Mouse (Mus musculus) intestine, embryonic 14.5 days (tissue): ENCODE results near the gene Dnajb8. TPM values are rescaled to one million over a fixed set of nuclear protein-coding genes. Genes with fewer than 3 reads are reported as not detected.

Experiments used
- ATAC-seq: fragments of 200-750 bp; cut with Nextera tagmentation; replicated peaks from 2 replicates; pipeline ENCODE4 v1.8.0; 2017; ENCODE audit warnings: low read depth, moderate number of reproducible peaks, moderate TSS enrichment, moderate library complexity; ENCODE audit not compliant: low FRiP score, low TSS enrichment
- DNase-seq: peaks from one replicate; pipeline ENCODE4 v3.0.0-alpha.2; 2018; ENCODE audit warnings: low spot score
- H3K27ac ChIP-seq: fragments of 300-500 bp; sonication (generic); 2 replicates; pipeline ENCODE4 v1.5.1; 2014; ENCODE audit warnings: low read depth, mild to moderate bottlenecking, control low read depth
- H3K27me3 ChIP-seq: fragments of 300-500 bp; sonication (generic); replicated peaks from 2 replicates; pipeline ENCODE4 v1.6.1; 2014; ENCODE audit warnings: low read length, control low read depth; ENCODE audit not compliant: control insufficient read depth, insufficient read depth
- H3K36me3 ChIP-seq: fragments of 300-500 bp; sonication (generic); 2 replicates; pipeline ENCODE4 v1.6.1; 2014; ENCODE audit warnings: low read length, control low read depth; ENCODE audit not compliant: control insufficient read depth, insufficient read depth
- H3K4me1 ChIP-seq: fragments of 300-500 bp; sonication (generic); replicated peaks from 2 replicates; pipeline ENCODE4 v1.6.1; 2014; ENCODE audit warnings: low read length, control low read depth, mixed read lengths; ENCODE audit not compliant: control insufficient read depth, insufficient read depth
- H3K4me2 ChIP-seq: fragments of 300-500 bp; sonication (generic); 2 replicates; pipeline ENCODE4 v1.6.1; 2014; ENCODE audit warnings: low read length
- H3K4me3 ChIP-seq: fragments of 300-500 bp; sonication (generic); 2 replicates; pipeline ENCODE4 v1.5.1; 2014; ENCODE audit warnings: low read depth, low read length, control low read depth, mixed read lengths
- H3K9ac ChIP-seq: fragments of 300-500 bp; sonication (generic); 2 replicates; pipeline ENCODE4 v1.6.1; 2014; ENCODE audit warnings: mild to moderate bottlenecking, low read length
- H3K9me3 ChIP-seq: fragments of 300-500 bp; sonication (generic); 2 replicates; pipeline ENCODE4 v1.6.1; 2016; ENCODE audit warnings: low read length, control low read depth; ENCODE audit not compliant: control insufficient read depth
- WGBS: fragments of 180-500 bp; shearing (Covaris S2); extraction: QIAGEN DNeasy Blood & Tissue Kit; methylation state at CpG from one replicate; pipeline ENCODE4 v1.1.7; 2014; 5-methylcytosine and 5-hydroxymethylcytosine counted together
- polyA plus RNA-seq: library from polyadenylated mRNA; unstranded; fragments of >200 nt; fragmentation: Nextera tagmentation; extraction: Ambion mirVana; gene quantifications from 2 replicates; pipeline ENCODE4 v1.2.1, GENCODE M21; 2014

The Dnajb8 gene
- polyA plus RNA-seq, 1 experiment from 2014 or later = not detected

DNA sequence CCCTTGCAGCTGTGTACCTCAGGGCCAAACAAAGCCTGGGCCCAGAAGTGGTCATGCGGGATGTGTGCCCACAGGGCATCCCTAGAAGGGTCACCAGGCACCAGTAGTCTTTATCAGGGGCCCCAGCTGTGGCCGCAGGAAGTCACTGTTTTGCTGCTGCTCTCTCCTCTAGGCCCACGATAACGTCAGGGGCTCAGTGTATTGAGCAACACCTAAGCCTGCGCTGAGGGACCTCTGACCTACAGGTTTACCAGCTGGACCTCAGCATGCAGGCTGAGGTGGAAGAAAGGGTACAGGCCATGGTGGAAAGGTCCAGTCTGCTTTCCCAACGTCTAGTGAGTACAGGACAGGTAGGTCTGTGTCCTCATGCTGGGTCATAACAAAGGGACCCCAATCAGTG lies 32.0 kb downstream of the Dnajb8 start:
- Histone ChIP-seq H3K9me3 (no peaks in the 10 kb centered on the region), H3K36me3 (peaks cover 3% of the 10 kb centered on the region; the same call in 1 of the 2 replicates), H3K4me2 (no peak overlapping the region), H3K27me3 (no peaks in the 10 kb centered on the region), H3K4me3 (no peak overlapping the region), H3K27ac (no peak overlapping the region), H3K9ac (no peak overlapping the region), H3K4me1 (no peaks in the 10 kb centered on the region)
- DNase-seq (no peak), ATAC-seq (no peak)
- 70% methylated on average over 6 of the region's 6 CpGs for WGBS

DNA sequence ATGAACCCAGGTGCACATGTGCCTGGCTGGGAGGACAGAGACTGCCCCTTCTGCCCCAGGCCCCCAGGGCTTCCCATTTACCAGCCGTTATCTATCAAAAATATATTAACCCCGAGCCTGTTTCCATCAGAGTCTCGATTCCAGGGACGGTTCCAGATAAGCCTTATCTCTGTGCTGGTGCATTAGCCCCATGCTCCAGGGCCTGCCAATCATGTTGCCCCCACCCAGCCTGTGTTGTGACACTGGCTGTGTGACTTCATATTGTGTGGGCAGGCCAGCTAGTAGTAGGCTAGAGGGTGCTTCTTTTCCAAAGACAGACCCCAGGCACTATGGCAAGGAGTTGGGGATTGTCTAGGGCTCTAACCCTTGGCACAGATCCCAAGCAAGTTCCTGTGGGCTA lies 33.4 kb downstream of the Dnajb8 start:
- Histone ChIP-seq H3K36me3 (peaks cover 3% of the 10 kb centered on the region; the same call in 1 of the 2 replicates), H3K9me3 (no peaks in the 10 kb centered on the region), H3K27ac (no peak overlapping the region), H3K27me3 (no peaks in the 10 kb centered on the region), H3K4me3 (no peak overlapping the region), H3K4me1 (no peaks in the 10 kb centered on the region), H3K9ac (no peak overlapping the region), H3K4me2 (no peak overlapping the region)
- no peak for DNase-seq
- ATAC-seq = no peak
- 60% methylated on average over 4 of the region's 4 CpGs for WGBS

- Histone ChIP-seq H3K36me3 (peaks cover 3% of the 10 kb centered on the region; the same call in 1 of the 2 replicates), H3K4me2 (no peak overlapping the region), H3K27me3 (no peaks in the 10 kb centered on the region), H3K9me3 (no peaks in the 10 kb centered on the region), H3K9ac (no peak overlapping the region), H3K27ac (no peak overlapping the region), H3K4me3 (no peak overlapping the region), H3K4me1 (no peaks in the 10 kb centered on the region)
- DNase-seq = no peak
- WGBS = 79% methylated on average over 3 of the region's 3 CpGs
- no peak for ATAC-seq
These were observed 37.6 kb downstream of the Dnajb8 start for GRCm38 (mm10) chr6:88259621-88260020.

DNA sequence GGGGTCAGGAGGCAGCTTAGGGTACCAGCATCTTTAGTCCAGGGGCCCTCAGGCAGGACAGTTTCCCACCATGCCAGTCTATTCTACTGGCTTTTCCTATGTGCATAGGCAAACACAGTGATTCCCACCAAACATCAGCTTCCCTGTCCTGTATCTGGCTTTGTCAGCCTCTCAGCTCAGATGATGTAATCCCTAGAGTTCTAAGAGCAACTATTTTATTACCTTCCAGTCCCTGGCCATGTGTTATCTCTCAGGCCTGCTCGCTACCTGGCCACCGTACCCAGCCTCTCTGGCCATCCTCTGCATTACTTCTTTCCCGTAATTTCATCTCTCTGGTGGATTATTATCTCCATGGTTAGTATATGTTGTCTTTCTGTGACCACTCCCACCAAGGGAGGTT lies 38.6 kb downstream of the Dnajb8 start:
- Histone ChIP-seq H3K36me3 (peaks cover 3% of the 10 kb centered on the region; the same call in 1 of the 2 replicates), H3K27me3 (no peaks in the 10 kb centered on the region), H3K4me3 (no peak overlapping the region), H3K4me2 (no peak overlapping the region), H3K9ac (no peak overlapping the region), H3K27ac (no peak overlapping the region), H3K4me1 (no peaks in the 10 kb centered on the region), H3K9me3 (no peaks in the 10 kb centered on the region)
- ATAC-seq = no peak
- WGBS = 65% methylated on average over 3 of the region's 3 CpGs
- no peak for DNase-seq

- peaks cover 3% of the 10 kb centered on the region; the same call in 1 of the 2 replicates for H3K36me3 ChIP-seq
- H3K9me3 ChIP-seq = no peaks in the 10 kb centered on the region
- no peak overlapping the region for H3K9ac ChIP-seq
- no peak overlapping the region for H3K4me3 ChIP-seq
- whole genome bisulfite sequencing = 44% methylated on average over 9 of the region's 9 CpGs
- DNase-seq (no peak), ATAC-seq (no peak)
- no peak overlapping the region for H3K4me2 ChIP-seq
- no peaks in the 10 kb centered on the region for H3K27me3 ChIP-seq
- H3K4me1 ChIP-seq = no peaks in the 10 kb centered on the region
- no peak overlapping the region for H3K27ac ChIP-seq
These were observed 40.1 kb downstream of the Dnajb8 start for GRCm38 (mm10) chr6:88262160-88262559.

GRCm38 (mm10) chr6:88265355-88265754 lies 43.3 kb downstream of the Dnajb8 start:
- no peak for DNase-seq
- no peak overlapping the region for H3K4me2 ChIP-seq
- WGBS = 91% methylated on average over 1 of the region's 1 CpGs

GRCm38 (mm10) chr6:88266055-88266454 lies 44.0 kb downstream of the Dnajb8 start:
- H3K4me2 ChIP-seq = no peak overlapping the region
- no peaks in the 10 kb centered on the region for H3K9me3 ChIP-seq
- H3K4me3 ChIP-seq = no peak overlapping the region
- no peak for ATAC-seq
- no peaks in the 10 kb centered on the region for H3K4me1 ChIP-seq
- H3K9ac ChIP-seq = no peak overlapping the region
- no peaks in the 10 kb centered on the region for H3K36me3 ChIP-seq
- DNase-seq = no peak
- no peak overlapping the region for H3K27ac ChIP-seq
- WGBS = 90% methylated on average over 3 of the region's 3 CpGs
- H3K27me3 ChIP-seq = no peaks in the 10 kb centered on the region

More at GRCm38 (mm10) chr6:88265355-88265754, 43.3 kb downstream of the Dnajb8 start:
- Histone ChIP-seq H3K27ac (no peak overlapping the region), H3K9ac (no peak overlapping the region), H3K9me3 (no peaks in the 10 kb centered on the region), H3K4me3 (no peak overlapping the region), H3K27me3 (no peaks in the 10 kb centered on the region), H3K4me1 (no peaks in the 10 kb centered on the region), H3K36me3 (no peaks in the 10 kb centered on the region)
- ATAC-seq = no peak

DNA sequence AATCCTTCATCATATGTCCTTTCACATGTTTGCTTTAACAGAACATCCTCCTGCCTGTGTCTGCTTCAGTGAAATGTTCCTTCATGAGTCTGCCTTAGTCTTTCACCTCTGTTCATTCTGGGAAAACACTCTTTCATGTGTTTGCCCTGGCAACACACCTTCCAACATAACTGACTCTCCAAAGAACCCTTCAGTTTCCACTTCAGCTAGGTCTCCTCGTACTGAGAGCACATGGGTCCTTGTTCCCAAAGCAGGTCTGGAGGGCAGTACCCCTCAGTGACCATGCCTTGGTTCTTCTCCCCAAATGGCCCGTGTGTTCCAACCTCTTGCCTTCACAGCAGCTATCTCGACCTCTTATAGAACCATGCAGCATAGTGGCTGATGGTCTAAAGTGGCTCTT lies 45.0 kb downstream of the Dnajb8 start:
- H3K4me1 ChIP-seq = 0 out of 2 replicates have a peak, but pooled peaks cover 5% of the 10 kb centered on the region
- WGBS = 86% methylated on average over 3 of the region's 3 CpGs
- no peak overlapping the region for H3K27ac ChIP-seq
- H3K36me3 ChIP-seq = no peaks in the 10 kb centered on the region
- DNase-seq (no peak), ATAC-seq (no peak)
- H3K4me3 ChIP-seq = no peak overlapping the region
- no peak overlapping the region for H3K4me2 ChIP-seq
- H3K27me3 ChIP-seq = no peaks in the 10 kb centered on the region
- no peak overlapping the region for H3K9ac ChIP-seq
- no peaks in the 10 kb centered on the region for H3K9me3 ChIP-seq

DNA sequence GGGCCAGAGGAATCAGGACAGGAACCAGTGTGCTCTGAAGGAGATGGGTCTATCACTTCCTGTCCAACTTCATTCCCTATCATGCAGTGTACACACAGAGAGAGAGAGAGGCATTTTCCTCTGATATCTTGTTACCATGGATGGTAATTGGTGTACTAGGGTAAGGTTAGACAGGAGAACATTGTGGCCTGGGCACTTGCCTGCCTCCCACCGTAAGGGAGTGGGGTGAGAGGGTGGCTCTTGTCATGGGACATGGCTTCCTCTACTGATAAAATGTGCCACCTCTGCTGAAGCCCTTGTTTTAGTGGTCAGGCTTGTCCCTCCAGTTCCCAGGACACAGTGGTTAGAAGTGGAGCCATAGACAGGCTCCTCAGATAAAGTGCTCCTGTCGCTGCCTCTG lies 45.9 kb downstream of the Dnajb8 start:
- H3K4me2 ChIP-seq = no peak overlapping the region
- DNase-seq = no peak
- no peak overlapping the region for H3K4me3 ChIP-seq
- no peaks in the 10 kb centered on the region for H3K9me3 ChIP-seq
- ATAC-seq = no peak
- H3K27me3 ChIP-seq = no peaks in the 10 kb centered on the region
- H3K36me3 ChIP-seq = no peaks in the 10 kb centered on the region
- H3K9ac ChIP-seq = no peak overlapping the region
- H3K27ac ChIP-seq = no peak overlapping the region
- WGBS = 83% methylated on average over 2 of the region's 2 CpGs
- 0 out of 2 replicates have a peak, but pooled peaks cover 7% of the 10 kb centered on the region for H3K4me1 ChIP-seq
